ENCODE assay signal across 19 mouse cellular contexts in the genomic region with DNA sequence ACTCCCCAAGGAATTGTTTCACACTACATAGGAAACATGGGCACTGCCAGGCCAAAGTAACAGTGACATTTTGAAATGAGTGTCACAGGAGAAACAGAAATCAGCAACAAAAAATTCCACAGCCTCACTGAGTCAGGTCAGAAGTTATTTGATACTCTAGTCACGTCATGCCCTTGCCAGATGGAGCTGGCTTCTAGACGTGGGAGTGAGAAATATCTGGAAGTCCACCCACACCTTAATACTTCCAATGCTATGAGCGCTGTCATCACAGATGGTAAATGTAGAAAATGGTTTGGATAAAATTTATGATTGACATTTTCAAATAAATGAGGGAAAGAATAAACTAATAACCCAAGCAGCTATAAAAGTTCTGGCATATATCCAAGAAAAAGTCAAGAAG.
DNase-seq lines count a peak whose midpoint lies in the region; ATAC-seq and TF ChIP-seq lines count a peak whose summit lies in the region.
"Had no signal": no experiment of that assay in that cellular context is flagged by ENCODE, and none has a peak within 500 bp of the region (broad histone marks: within the 10 kb centered on the region; RNA-seq: fewer than 3 reads in every experiment).

No protein-coding gene starts in this region.

- no peak for TF ChIP-seq POLR2A in brain, embryonic 14.5 days (IDR thresholded peaks at IDR 0.05; ENCODE audit: borderline replicate concordance, extremely low read depth, insufficient read depth, insufficient read length, poor library complexity, severe bottlenecking)

- TF ChIP-seq CTCF in hindbrain, postnatal 0 days (IDR thresholded peaks at IDR 0.05; ENCODE audit: low read depth), result no peak
- no peak for TF ChIP-seq CTCF in brain, embryonic 14.5 days (IDR thresholded peaks at IDR 0.05; ENCODE audit: borderline replicate concordance, extremely low read depth, insufficient read depth, insufficient read length)
- no peak for TF ChIP-seq CTCF in intestine, postnatal 0 days (IDR thresholded peaks at IDR 0.05; ENCODE audit: low read depth)

- no peaks in the 10 kb centered on the region for H3K4me1 ChIP-seq in hindbrain, postnatal 0 days (ENCODE audit: insufficient read depth, low read length)
- H3K4me1 ChIP-seq in hindbrain, embryonic 11.5 days (replicated peaks; ENCODE audit: control insufficient read depth, insufficient read depth, low read length), result no peaks in the 10 kb centered on the region
- H3K4me1 ChIP-seq in intestine, postnatal 0 days (replicated peaks; ENCODE audit: control insufficient read depth, insufficient read depth, low read length), result no peaks in the 10 kb centered on the region
- H3K4me1 ChIP-seq: embryonic facial prominence, embryonic 12.5 days; hindbrain, embryonic 12.5 days; neural tube, embryonic 12.5 days had no signal

- no peaks in the 10 kb centered on the region for H3K36me3 ChIP-seq in hindbrain, postnatal 0 days (ENCODE audit: insufficient read depth, low read length)
- H3K36me3 ChIP-seq in hindbrain, embryonic 11.5 days (ENCODE audit: control insufficient read depth, insufficient read depth, low read length), result no peaks in the 10 kb centered on the region
- H3K36me3 ChIP-seq in intestine, postnatal 0 days (ENCODE audit: control insufficient read depth, insufficient read depth), result no peaks in the 10 kb centered on the region
- H3K36me3 ChIP-seq: embryonic facial prominence, embryonic 12.5 days; hindbrain, embryonic 12.5 days; neural tube, embryonic 12.5 days had no signal

- no peak for ATAC-seq in hindbrain, postnatal 0 days
- ATAC-seq in hindbrain, embryonic 11.5 days (ENCODE audit: low FRiP score), result no peak
- no peak for ATAC-seq in intestine, postnatal 0 days

- H3K4me3 ChIP-seq in hindbrain, postnatal 0 days (ENCODE audit: low read length), result no peak overlapping the region
- no peak overlapping the region for H3K4me3 ChIP-seq in hindbrain, embryonic 11.5 days (ENCODE audit: low read depth, low read length)
- H3K4me3 ChIP-seq in intestine, postnatal 0 days (ENCODE audit: low read depth, low read length), result no peak overlapping the region
- H3K4me3 ChIP-seq: embryonic facial prominence, embryonic 12.5 days; heart, adult 2 months; hindbrain, embryonic 12.5 days; neural tube, embryonic 12.5 days had no signal

- H3K27ac ChIP-seq in hindbrain, postnatal 0 days, result no peak overlapping the region
- no peak overlapping the region for H3K27ac ChIP-seq in hindbrain, embryonic 11.5 days (ENCODE audit: low read depth, low read length)
- no peak overlapping the region for H3K27ac ChIP-seq in intestine, postnatal 0 days (ENCODE audit: low read depth, low read length)
- H3K27ac ChIP-seq: embryonic facial prominence, embryonic 12.5 days; heart, adult 2 months; hindbrain, embryonic 12.5 days; neural tube, embryonic 12.5 days had no signal

- H3K4me2 ChIP-seq in hindbrain, postnatal 0 days (ENCODE audit: low read depth, low read length), result no peak overlapping the region
- H3K4me2 ChIP-seq in hindbrain, embryonic 11.5 days (replicated peaks; ENCODE audit: low read depth, low read length), result no peak overlapping the region
- H3K4me2 ChIP-seq in intestine, postnatal 0 days (replicated peaks; ENCODE audit: low read depth), result no peak overlapping the region
- H3K4me2 ChIP-seq: embryonic facial prominence, embryonic 12.5 days; hindbrain, embryonic 12.5 days; neural tube, embryonic 12.5 days had no signal

- 46% methylated on average over 3 of the region's 3 CpGs for WGBS in hindbrain, postnatal 0 days
- 61% methylated on average over 3 of the region's 3 CpGs for WGBS in hindbrain, embryonic 11.5 days
- 67% methylated on average over 3 of the region's 3 CpGs for WGBS in intestine, postnatal 0 days

- H3K9ac ChIP-seq in hindbrain, postnatal 0 days (replicated peaks; ENCODE audit: low read length), result no peak overlapping the region
- no peak overlapping the region for H3K9ac ChIP-seq in hindbrain, embryonic 11.5 days (ENCODE audit: low read depth, low read length)
- no peak overlapping the region for H3K9ac ChIP-seq in intestine, postnatal 0 days (ENCODE audit: low read depth, low read length)
- H3K9ac ChIP-seq: embryonic facial prominence, embryonic 12.5 days; hindbrain, embryonic 12.5 days; neural tube, embryonic 12.5 days had no signal

- peak; percentile 4 for DNase-seq in cerebellum, postnatal 10 days
- no peak for DNase-seq in cerebellum, adult 9-11 months
- DNase-seq in hindbrain, postnatal 0 days (ENCODE audit: low spot score), result peak; percentile 6
- DNase-seq in hindbrain, embryonic 11.5 days (ENCODE audit: low spot score), result no peak
- peak; percentile 62 for DNase-seq in brain, embryonic 14.5 days (ENCODE audit: low read depth)
- DNase-seq in layer of hippocampus, adult 9-11 months, result peak; percentile 87
- no peak for DNase-seq in adrenal gland, postnatal 14 days
- DNase-seq: cerebellum, adult 2 months; gastrocnemius, postnatal 10 days; heart, adult 2 months; kidney, adult 11 months; kidney, postnatal 10 days; lung, postnatal 10 days; right cerebral cortex, postnatal 14 days; thymus, postnatal 4 days had no signal

- no peaks in the 10 kb centered on the region for H3K27me3 ChIP-seq in hindbrain, postnatal 0 days (ENCODE audit: insufficient read depth, low read length)
- no peaks in the 10 kb centered on the region for H3K27me3 ChIP-seq in hindbrain, embryonic 11.5 days (ENCODE audit: control insufficient read depth, insufficient read depth, low read length)
- no peaks in the 10 kb centered on the region for H3K27me3 ChIP-seq in intestine, postnatal 0 days (replicated peaks; ENCODE audit: control insufficient read depth, insufficient read depth, low read length)
- H3K27me3 ChIP-seq: embryonic facial prominence, embryonic 12.5 days; hindbrain, embryonic 12.5 days; neural tube, embryonic 12.5 days had no signal

- no peaks in the 10 kb centered on the region for H3K9me3 ChIP-seq in hindbrain, postnatal 0 days (ENCODE audit: low read length)
- H3K9me3 ChIP-seq in hindbrain, embryonic 11.5 days (ENCODE audit: control insufficient read depth, low read length), result no peaks in the 10 kb centered on the region
- H3K9me3 ChIP-seq in intestine, postnatal 0 days (ENCODE audit: control insufficient read depth), result no peaks in the 10 kb centered on the region
- H3K9me3 ChIP-seq: embryonic facial prominence, embryonic 12.5 days; hindbrain, embryonic 12.5 days; neural tube, embryonic 12.5 days had no signal

Comparison
In these comparisons a context has a peak if more than half of its experiments do, and no peak if none do; other contexts are left out.
1. DNase-seq: peak in cerebellum, postnatal 10 days (2 of 2), hindbrain, postnatal 0 days (single experiment), brain, embryonic 14.5 days (single experiment) and layer of hippocampus, adult 9-11 months (single experiment); none in cerebellum, adult 9-11 months (single experiment), hindbrain, embryonic 11.5 days (single experiment) and adrenal gland, postnatal 14 days (single experiment).